Mouse (Mus musculus) right cerebral cortex, adult 18-20 months (tissue): ENCODE results near the gene Vmn2r56.
"Not testable (repeated sequence)": the region's sequence is repeated elsewhere in the genome, so short reads cannot be mapped to it uniquely, and the experiment has no call there.

ENCODE experiments used
- DNase-seq: peaks from one replicate; pipeline ENCODE4 v3.0.0; 2022; ENCODE audit warnings: mixed read lengths

Vmn2r56 gene

GRCm38 (mm10) chr7:12734904-12735303, at the start of gene Vmn2r56:
Gene Vmn2r56 (minus strand): TSS chr7:12735004.
- DNase-seq, result no peak

DNA sequence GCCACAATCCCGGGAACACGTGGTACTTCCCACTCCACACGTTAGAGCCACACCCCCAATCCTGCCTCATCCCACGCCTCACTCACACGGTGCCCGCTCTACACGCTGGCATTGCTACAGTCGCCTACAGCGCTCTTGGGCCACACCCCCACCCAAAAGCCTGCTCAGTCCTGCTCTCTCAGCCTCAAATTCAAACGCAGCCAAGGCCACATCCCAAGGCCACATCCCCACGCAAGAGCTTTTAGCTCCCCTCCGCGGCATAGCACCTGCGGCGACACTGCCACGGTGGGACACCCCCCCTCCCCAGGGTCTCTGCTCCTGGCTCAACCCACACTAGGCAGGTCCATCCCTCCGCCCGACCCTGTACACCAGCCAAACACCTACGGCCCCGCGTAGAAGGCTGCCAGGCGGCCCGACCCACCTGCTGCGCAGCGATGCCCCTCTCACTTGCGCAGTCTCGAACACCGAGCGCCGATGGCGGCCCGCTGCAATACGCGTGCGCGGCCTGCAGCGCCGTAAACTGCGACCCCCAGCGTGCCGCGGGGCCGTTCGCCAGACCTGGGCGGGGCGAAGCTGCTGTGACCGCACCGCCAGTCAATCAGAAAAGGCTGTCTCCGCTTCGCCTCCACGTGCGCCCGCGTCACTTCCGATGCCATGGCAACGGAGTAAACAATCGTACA, 45.5 kb upstream of the Vmn2r56 start:
- DNase-seq, result peak; percentile 89

- DNase-seq, result no peak
Measured at GRCm38 (mm10) chr7:12779782-12780150, 45.0 kb upstream of the Vmn2r56 start.

DNA sequence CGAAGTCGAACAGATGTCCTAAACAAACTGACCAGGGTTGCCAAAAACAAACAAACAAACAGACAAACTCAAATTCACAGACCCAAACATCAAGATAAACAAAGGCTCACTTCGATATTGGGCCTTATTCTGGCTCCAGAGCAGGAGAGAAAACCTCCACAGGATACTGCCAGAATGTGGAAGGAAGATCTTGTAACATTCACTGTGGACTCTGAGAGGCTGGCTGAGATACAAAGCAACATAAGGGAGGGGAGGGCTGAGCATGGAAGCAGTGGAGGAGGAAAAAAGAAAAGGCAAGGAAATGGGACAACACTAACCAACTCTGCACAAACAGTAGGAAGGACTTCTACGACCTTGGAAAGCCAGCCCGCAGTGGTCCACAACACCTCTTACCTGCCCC, 44.3 kb upstream of the Vmn2r56 start:
- peak; percentile 21 for DNase-seq

- peak; percentile 64 for DNase-seq
Measured at GRCm38 (mm10) chr7:12774606-12775005, 39.8 kb upstream of the Vmn2r56 start.

- DNase-seq, result no peak
Measured at GRCm38 (mm10) chr7:12774111-12774510, 39.3 kb upstream of the Vmn2r56 start.

DNA sequence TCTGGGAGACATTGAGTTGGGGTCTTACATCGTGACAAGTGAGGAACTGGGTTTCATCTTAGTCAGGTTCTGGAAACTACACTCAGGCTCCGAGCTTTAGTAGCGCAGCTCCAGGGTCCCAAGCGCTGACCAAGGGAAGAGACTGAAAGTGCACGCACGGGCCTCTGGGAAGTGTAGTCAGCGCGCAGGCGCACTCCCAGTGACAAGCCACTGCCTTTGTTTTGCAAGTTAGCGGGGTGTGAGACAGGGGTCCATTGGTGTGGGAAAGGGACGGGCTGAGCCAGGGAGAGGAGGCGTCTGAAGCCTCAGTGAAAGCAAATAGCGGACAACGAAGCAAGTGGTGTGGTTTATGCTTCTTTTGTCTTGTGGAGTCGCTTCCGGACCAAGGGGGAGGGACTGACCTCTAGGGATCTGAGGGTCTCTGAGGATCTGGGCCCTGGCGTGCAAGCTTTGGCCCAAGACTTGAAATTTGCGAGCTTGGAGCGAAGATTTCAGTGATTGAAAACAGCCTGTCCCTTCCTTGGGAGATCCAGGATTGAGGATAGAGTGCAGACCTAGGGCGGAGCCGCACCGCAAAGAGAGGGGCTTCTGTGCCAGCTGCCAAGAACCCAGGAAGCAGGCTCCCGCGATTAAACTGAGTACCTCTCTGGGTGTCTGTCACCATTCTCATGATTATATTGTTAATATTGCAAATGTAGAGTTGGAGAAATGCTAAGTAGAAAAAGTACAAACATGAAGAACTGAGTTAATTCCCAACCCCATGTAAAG, 14.8 kb upstream of the Vmn2r56 start:
- DNase-seq, result no peak

- not testable (repeated sequence) for DNase-seq
Measured at GRCm38 (mm10) chr7:12684903-12685302, 49.9 kb downstream of the Vmn2r56 start, which contains the start of gene Vmn2r55. Gene Vmn2r55 (minus strand): TSS chr7:12685003.

GRCm38 (mm10) chr7:12640219-12640618, 94.6 kb downstream of the Vmn2r56 start, which contains the start of gene Vmn2r54:
Gene Vmn2r54 (minus strand): TSS chr7:12640319.
- DNase-seq, result not testable (repeated sequence)
